Mouse (Mus musculus) naive thymus-derived CD4-positive, alpha-beta T cell, adult 5 months (primary cell): ENCODE measurements around the gene Ccdc171. TPM values are rescaled to one million over a fixed set of nuclear protein-coding genes. Genes with fewer than 3 reads are reported as not detected.

Source experiments
- polyA plus RNA-seq: library from polyadenylated mRNA; unstranded; fragments of 100-300 nt; shearing (Covaris generic); gene quantifications from one replicate; pipeline ENCODE4 v1.2.1, GENCODE M21; 2017

Ccdc171 gene
- polyA plus RNA-seq = 14.2 TPM

GRCm38 (mm10) chr4:83524843-83525689 is at the start of gene Ccdc171:
Gene Ccdc171, plus strand, starts transcription at chr4:83525545.

GRCm38 (mm10) chr4:83486117-83486901 is 39.0 kb upstream of the Ccdc171 start, which contains the start of gene Psip1:
Gene Psip1, minus strand, starts transcription at chr4:83486459.

Other genes starting within 250 kb of the Ccdc171 start
- gene Ttc39b, start 201.3 kb upstream of the Ccdc171 start, polyA plus RNA-seq = 65.3 TPM
- 34.5 TPM for gene Snapc3, start 107.8 kb upstream of the Ccdc171 start, polyA plus RNA-seq
- gene Psip1, start 39.1 kb upstream of the Ccdc171 start, polyA plus RNA-seq = 222 TPM